Mouse (Mus musculus): ENCODE data around the gene Chchd3. TPM values are rescaled to one million over a fixed set of nuclear protein-coding genes. Genes with fewer than 3 reads are reported as not detected.

Gene Chchd3
- 100 to 1,000 TPM; 100 to 111 TPM for total RNA-seq (2021)
- long read RNA-seq, experiment 1, transcript Chchd3-201 (8 exons, 1,550 nt): major isoform, 35 of 89 reads
- long read RNA-seq, experiment 1, partial matches to known transcripts: 1 of 89 reads
- long read RNA-seq, experiment 1, other reads (novel, unspliced or antisense): 53 of 89 reads
- long read RNA-seq, experiment 2, transcript Chchd3-201 (8 exons, 1,550 nt): major isoform, 49 of 115 reads
- long read RNA-seq, experiment 2, partial matches to known transcripts: 0 of 115 reads
- long read RNA-seq, experiment 2, other reads (novel, unspliced or antisense): 66 of 115 reads

GRCm38 (mm10) chr6:33059735-33060576 is at the start of gene Chchd3:
Gene Chchd3, minus strand, starts transcription at chr6:33060260.
- DNase-seq (ENCODE audit: low spot score in 2 of 2): peak; percentile 96 to 99

- DNase-seq (ENCODE audit: low spot score in 2 of 2): peak in 1 of 2 experiments; percentile 31
These were observed 44.6 kb upstream of the Chchd3 start for GRCm38 (mm10) chr6:33104661-33105060.

GRCm38 (mm10) chr6:33098903-33099302 is 38.8 kb upstream of the Chchd3 start:
- DNase-seq (ENCODE audit: low spot score in 2 of 2): peak; percentile 56 to 68

GRCm38 (mm10) chr6:33094671-33095233 is 34.7 kb upstream of the Chchd3 start:
- no peak for DNase-seq (ENCODE audit: low spot score in 2 of 2)

GRCm38 (mm10) chr6:33080186-33080585 is 20.1 kb upstream of the Chchd3 start:
- DNase-seq (ENCODE audit: low spot score in 2 of 2): no peak

GRCm38 (mm10) chr6:33078260-33078936 is 18.3 kb upstream of the Chchd3 start:
- no peak for DNase-seq (ENCODE audit: low spot score in 2 of 2)

- DNase-seq (ENCODE audit: low spot score in 2 of 2): no peak
These were observed 6.4 kb upstream of the Chchd3 start for GRCm38 (mm10) chr6:33066462-33066861.

- peak in 1 of 2 experiments; percentile 10 for DNase-seq (ENCODE audit: low spot score in 2 of 2)
These were observed 784 bp downstream of the Chchd3 start for GRCm38 (mm10) chr6:33059276-33059675.

GRCm38 (mm10) chr6:33056392-33056791 is 3.7 kb downstream of the Chchd3 start:
- no peak for DNase-seq (ENCODE audit: low spot score in 2 of 2)

GRCm38 (mm10) chr6:33055663-33056062 is 4.4 kb downstream of the Chchd3 start:
- DNase-seq (ENCODE audit: low spot score in 2 of 2): no peak

GRCm38 (mm10) chr6:33054946-33055345 is 5.1 kb downstream of the Chchd3 start:
- DNase-seq (ENCODE audit: low spot score in 2 of 2): no peak

GRCm38 (mm10) chr6:33051642-33052041 is 8.4 kb downstream of the Chchd3 start:
- no peak for DNase-seq (ENCODE audit: low spot score in 2 of 2)

GRCm38 (mm10) chr6:33049705-33050420 is 10.2 kb downstream of the Chchd3 start:
- no peak for DNase-seq (ENCODE audit: low spot score in 2 of 2)

- DNase-seq (ENCODE audit: low spot score in 2 of 2): no peak
These were observed 16.6 kb downstream of the Chchd3 start for GRCm38 (mm10) chr6:33043480-33043879.

- no peak for DNase-seq (ENCODE audit: low spot score in 2 of 2)
These were observed 17.2 kb downstream of the Chchd3 start for GRCm38 (mm10) chr6:33042880-33043279.

GRCm38 (mm10) chr6:33041978-33042377 is 18.1 kb downstream of the Chchd3 start:
- DNase-seq (ENCODE audit: low spot score in 2 of 2): no peak

GRCm38 (mm10) chr6:33040360-33041090 is 19.5 kb downstream of the Chchd3 start:
- DNase-seq (ENCODE audit: low spot score in 2 of 2): no peak

- no peak for DNase-seq (ENCODE audit: low spot score in 2 of 2)
These were observed 27.5 kb downstream of the Chchd3 start for GRCm38 (mm10) chr6:33032543-33032942.

- no peak for DNase-seq (ENCODE audit: low spot score in 2 of 2)
These were observed 28.4 kb downstream of the Chchd3 start for GRCm38 (mm10) chr6:33031631-33032030.

- no peak for DNase-seq (ENCODE audit: low spot score in 2 of 2)
These were observed 31.8 kb downstream of the Chchd3 start for GRCm38 (mm10) chr6:33028296-33028695.

All from layer of hippocampus, postnatal 14 days (tissue).